Mouse (Mus musculus) CH12.LX (cell line): ENCODE results near the gene Olfr49. TPM values are rescaled to one million over a fixed set of nuclear protein-coding genes. Genes with fewer than 3 reads are reported as not detected.

Source experiments
- DNase-seq: peaks from one replicate; pipeline ENCODE4 v3.0.0-alpha.2; 2013; ENCODE audit errors: extremely low read depth
- H3K27ac ChIP-seq: 2 replicates; pipeline ENCODE4 v1.5.1; 2012; ENCODE audit warnings: low read depth, mild to moderate bottlenecking, control low read depth, moderate library complexity; ENCODE audit not compliant: insufficient read depth
- H3K27me3 ChIP-seq: replicated peaks from 2 replicates; pipeline ENCODE3; 2012; ENCODE audit warnings: inconsistent platforms
- H3K36me3 ChIP-seq, 2 experiments: replicated peaks in 1 of 2; 2 replicates each; pipeline versions ENCODE3 to v1.6.1; 2012; ENCODE audit warnings: inconsistent platforms in 1 of 2, low read length in 1 of 2, mild to moderate bottlenecking in 1 of 2, mixed read lengths in 1 of 2, moderate library complexity in 1 of 2; ENCODE audit not compliant: control insufficient read depth in 1 of 2, insufficient read depth in 1 of 2
- H3K4me1 ChIP-seq, 2 experiments: 2 replicates each; pipeline ENCODE4 v1.6.1; 2012; ENCODE audit warnings: inconsistent platforms in 1 of 2, moderate library complexity in 1 of 2; ENCODE audit not compliant: insufficient read depth in 2 of 2, control insufficient read depth in 1 of 2
- H3K4me2 ChIP-seq: 2 replicates; pipeline ENCODE4 v1.6.1; 2012; ENCODE audit warnings: low read depth, mild to moderate bottlenecking, control low read depth; ENCODE audit not compliant: poor library complexity, insufficient read depth, severe bottlenecking
- H3K4me3 ChIP-seq, 3 experiments: fragments of 150-350 bp in 1 of 3; sonication (generic) in 1 of 3; replicated peaks in 1 of 3; 2 replicates each; pipeline versions ENCODE3 to v1.5.1; 2011 to 2012; ENCODE audit warnings: low read depth in 2 of 3, low read length in 2 of 3, mild to moderate bottlenecking in 2 of 3, moderate library complexity in 2 of 3, control low read depth in 1 of 3, improper control_type of control experiment in 1 of 3, inconsistent platforms in 1 of 3, mixed read lengths in 1 of 3; ENCODE audit not compliant: poor library complexity in 1 of 3
- H3K79me2 ChIP-seq: replicated peaks from 2 replicates; pipeline ENCODE4 v1.6.1; 2012; ENCODE audit warnings: mild to moderate bottlenecking, moderate library complexity; ENCODE audit not compliant: control insufficient read depth, poor library complexity, insufficient read depth, severe bottlenecking; ENCODE audit errors: extremely low read depth
- H3K9ac ChIP-seq: 2 replicates; pipeline ENCODE4 v1.6.1; 2012; ENCODE audit warnings: low read depth, mild to moderate bottlenecking, control low read depth, moderate library complexity; ENCODE audit not compliant: insufficient read depth
- H3K9me3 ChIP-seq: replicated peaks from 2 replicates; pipeline ENCODE3; 2012; ENCODE audit warnings: low read length, inconsistent platforms, mixed read lengths
- E2F4 ChIP-seq: IDR thresholded peaks from 2 replicates; pipeline ENCODE4 v1.6.1; 2011; ENCODE audit warnings: low read depth, low read length, improper control_type of control experiment; ENCODE audit not compliant: insufficient replicate concordance
- ELF1 ChIP-seq: IDR thresholded peaks from 2 replicates; pipeline ENCODE4 v1.6.1; 2014; ENCODE audit warnings: low read depth, mild to moderate bottlenecking, inconsistent platforms, low read length, improper control_type of control experiment
- EP300 ChIP-seq: IDR thresholded peaks from 2 replicates; pipeline ENCODE4 v1.6.1; 2011; ENCODE audit warnings: low read length, improper control_type of control experiment
- ETS1 ChIP-seq: conservative IDR thresholded peaks from 2 replicates; pipeline ENCODE4 v1.6.1; 2012; ENCODE audit warnings: low read depth, mild to moderate bottlenecking, inconsistent platforms, low read length, improper control_type of control experiment, moderate library complexity
- GABPA ChIP-seq: IDR thresholded peaks from 2 replicates; pipeline ENCODE4 v1.6.1; 2012; ENCODE audit warnings: low read depth, low read length, improper control_type of control experiment, inconsistent platforms; ENCODE audit not compliant: insufficient replicate concordance
- IRF4 ChIP-seq: IDR thresholded peaks from 2 replicates; pipeline ENCODE4 v1.6.1; 2014; ENCODE audit warnings: low read depth, mild to moderate bottlenecking, inconsistent platforms, low read length, improper control_type of control experiment
- JUN ChIP-seq: IDR thresholded peaks from 2 replicates; pipeline ENCODE4 v1.6.1; 2011; ENCODE audit warnings: low read depth, mild to moderate bottlenecking, low read length, improper control_type of control experiment, moderate library complexity; ENCODE audit not compliant: insufficient read depth
- KAT2A ChIP-seq: IDR thresholded peaks from 2 replicates; pipeline ENCODE4 v1.6.1; 2012; ENCODE audit warnings: low read length, improper control_type of control experiment, inconsistent platforms; ENCODE audit not compliant: insufficient replicate concordance
- MAX ChIP-seq: IDR thresholded peaks from 2 replicates; pipeline ENCODE4 v1.6.1; 2011; ENCODE audit warnings: low read length, improper control_type of control experiment
- MAZ ChIP-seq: IDR thresholded peaks from 2 replicates; pipeline ENCODE4 v1.6.1; 2012; ENCODE audit warnings: low read depth, mild to moderate bottlenecking, inconsistent platforms, low read length, improper control_type of control experiment, moderate library complexity
- MXI1 ChIP-seq: IDR thresholded peaks from 2 replicates; pipeline ENCODE4 v1.6.1; 2011; ENCODE audit warnings: mild to moderate bottlenecking, low read depth, low read length, improper control_type of control experiment
- MYC ChIP-seq: IDR thresholded peaks from 2 replicates; pipeline ENCODE4 v1.6.1; 2011; ENCODE audit warnings: low read depth, mild to moderate bottlenecking, improper control_type of control experiment, low read length
- NELFE ChIP-seq: IDR thresholded peaks from 2 replicates; pipeline ENCODE4 v1.6.1; 2011; ENCODE audit warnings: low read depth, low read length, improper control_type of control experiment
- NRF1 ChIP-seq: IDR thresholded peaks from 2 replicates; pipeline ENCODE4 v1.6.1; 2014; ENCODE audit warnings: low read depth, mild to moderate bottlenecking, inconsistent platforms, low read length, improper control_type of control experiment, moderate library complexity
- POLR2AphosphoS2 ChIP-seq: IDR thresholded peaks from 2 replicates; pipeline ENCODE4 v1.6.1; 2011; ENCODE audit warnings: low read depth, low read length, improper control_type of control experiment
- RAD21 ChIP-seq: IDR thresholded peaks from 2 replicates; pipeline ENCODE4 v1.6.1; 2011; ENCODE audit warnings: low read depth, mild to moderate bottlenecking, low read length, improper control_type of control experiment, moderate library complexity
- RCOR1 ChIP-seq: conservative IDR thresholded peaks from 2 replicates; pipeline ENCODE4 v1.6.1; 2012; ENCODE audit warnings: low read depth, mild to moderate bottlenecking, inconsistent platforms, low read length, improper control_type of control experiment
- USF1 ChIP-seq: IDR thresholded peaks from 2 replicates; pipeline ENCODE4 v1.6.1; 2014; ENCODE audit warnings: low read depth, mild to moderate bottlenecking, inconsistent platforms, low read length, improper control_type of control experiment
- USF2 ChIP-seq: conservative IDR thresholded peaks from 2 replicates; pipeline ENCODE4 v1.6.1; 2011; ENCODE audit warnings: low read depth, low read length, improper control_type of control experiment
- ZKSCAN1 ChIP-seq: IDR thresholded peaks from 2 replicates; pipeline ENCODE4 v1.6.1; 2012; ENCODE audit warnings: low read depth, inconsistent platforms, low read length, improper control_type of control experiment, borderline replicate concordance
- ZMIZ1 ChIP-seq: IDR thresholded peaks from 2 replicates; pipeline ENCODE4 v1.6.1; 2012; ENCODE audit warnings: low read depth, mild to moderate bottlenecking, inconsistent platforms, low read length, improper control_type of control experiment
- ZNF384 ChIP-seq: IDR thresholded peaks from 2 replicates; pipeline ENCODE4 v1.6.1; 2012; ENCODE audit warnings: low read depth, low read length, improper control_type of control experiment, inconsistent platforms
- dilution Hi-C: fragments of 300-500 bp; cut with MboI; formaldehyde crosslinking; loops from 2 replicates; pipeline ENCODE4 v1.14.3; 2020; ENCODE audit warnings: low sequenced_read_pairs; ENCODE audit not compliant: extremely low pct_unique_long_range_greater_than_20kb, extremely low pct_ligation_motif_present
- in situ Hi-C: fragments of 300-500 bp; cut with MboI; formaldehyde crosslinking; loops from 3 replicates; pipeline ENCODE4 v1.14.3; 2019; ENCODE audit warnings: low sequenced_read_pairs, low pct_ligation_motif_present, low pct_unique_long_range_greater_than_20kb, mixed read lengths
- polyA plus RNA-seq: library from polyadenylated mRNA; unstranded; fragments of >175 nt; gene quantifications from 2 replicates; pipeline ENCODE4 v1.2.1, GENCODE M21; 2012; ENCODE audit warnings: low read depth; ENCODE audit not compliant: insufficient read length
- total RNA-seq, 2 experiments: library from RNA; depleted of rRNA; stranded (reverse); fragments of 300-350 nt in 1 of 2; fragments of >200 nt in 1 of 2; gene quantifications; 2 replicates each; pipeline ENCODE4 v1.2.3; 2012 to 2014

Olfr49 gene
- total and polyA plus RNA-seq, 3 experiments, result 0.07 TPM; not detected in 2

DNA sequence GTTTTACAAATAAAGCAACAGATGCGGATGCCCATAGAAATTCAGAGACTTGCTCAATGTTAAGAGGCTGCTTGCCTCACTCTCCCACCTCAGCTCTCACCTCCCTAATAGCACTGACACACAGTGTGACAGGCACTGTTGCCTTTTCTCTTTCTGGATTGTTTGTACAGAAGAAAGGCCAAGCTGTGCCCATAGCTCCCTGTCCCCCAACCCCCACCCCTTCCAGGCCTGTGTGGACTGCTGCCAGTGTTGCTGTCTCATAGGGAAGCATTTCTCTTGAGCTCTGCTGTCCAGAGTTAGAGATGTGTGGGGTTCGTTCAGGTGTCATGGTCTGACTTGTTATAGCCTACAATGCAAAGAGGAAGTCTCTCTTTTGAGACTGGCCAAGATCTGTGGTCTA lies 24.5 kb downstream of the Olfr49 start:
- Histone ChIP-seq H3K9ac (no peak overlapping the region), H3K4me3 (no peak overlapping the region)
- TF ChIP-seq RAD21 (no peak), ETS1 (no peak), MXI1 (no peak), ELF1 (no peak), KAT2A (no peak), USF1 (no peak), EP300 (no peak), ZNF384 (no peak), ZMIZ1 (no peak)
- TF ChIP-seq, all 38 proteins: peak for 0
- Histone ChIP-seq H3K27me3 (no peaks in the 10 kb centered on the region), H3K4me1 (peaks cover 0 to 20% of the 10 kb centered on the region in 2 experiments; a peak in 2 of 4 replicates), H3K36me3 (peaks cover 20 to 33% of the 10 kb centered on the region in 2 experiments), H3K27ac (no peak overlapping the region), H3K9me3 (no peaks in the 10 kb centered on the region), H3K79me2 (no peaks in the 10 kb centered on the region; the same call in 1 of the 2 replicates), H3K4me2 (no peak overlapping the region; the same call in 1 of the 2 replicates)
- in situ Hi-C loops (loop anchor here (10.0 kb wide), 1 partner anchor 65 kb away; no protein-coding TSS in a partner anchor), dilution Hi-C loops (no loop called here)
- DNase-seq, result no peak

DNA sequence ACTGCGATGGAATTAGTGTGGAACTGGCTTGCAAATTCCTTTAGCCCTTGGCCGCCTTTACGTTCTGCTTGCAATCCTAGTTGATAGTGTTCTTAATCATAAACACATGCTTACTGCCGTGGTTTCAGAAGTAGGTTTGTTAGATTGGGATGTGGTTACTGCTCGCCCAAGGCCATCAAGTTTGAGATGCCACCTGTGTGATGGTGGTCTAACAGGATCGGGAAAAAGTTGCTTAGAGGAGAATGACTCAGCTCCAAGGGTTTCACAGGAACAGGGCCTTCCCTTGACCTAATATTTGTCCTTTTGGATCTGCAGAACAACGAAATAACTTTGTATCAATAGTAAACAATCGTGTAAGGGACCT lies 25.0 kb downstream of the Olfr49 start:
- in situ Hi-C loops, result loop anchor here (10.0 kb wide), 2 partner anchors 65 to 85 kb away; no protein-coding TSS in a partner anchor
- Histone ChIP-seq H3K27ac (no peak overlapping the region), H3K4me3 (peak overlapping the region; percentile 51 to 58 (median 56)), H3K79me2 (no peaks in the 10 kb centered on the region; the same call in 1 of the 2 replicates), H3K4me1 (peaks cover 0 to 25% of the 10 kb centered on the region in 2 experiments; a peak in 2 of 4 replicates), H3K36me3 (peaks cover 17 to 28% of the 10 kb centered on the region in 2 experiments)
- no peak for DNase-seq
- TF ChIP-seq RAD21, result no peak
- no peak for TF ChIP-seq KAT2A
- TF ChIP-seq USF2, result no peak
- TF ChIP-seq ELF1, result no peak
- TF ChIP-seq RCOR1, result no peak
- no peak for TF ChIP-seq ETS1
- TF ChIP-seq MYC, result no peak
- TF ChIP-seq MAX, result no peak
- TF ChIP-seq POLR2AphosphoS2, result no peak
- TF ChIP-seq IRF4, result no peak
- no peak for TF ChIP-seq MAZ
- no peak for TF ChIP-seq ZKSCAN1
- no peak for TF ChIP-seq JUN
- TF ChIP-seq NELFE, result no peak
- TF ChIP-seq GABPA, result no peak
- no peak for TF ChIP-seq ZMIZ1
- no peak for TF ChIP-seq NRF1
- TF ChIP-seq E2F4, result no peak
- TF ChIP-seq, all 38 proteins: peak for 0
- no peaks in the 10 kb centered on the region for H3K27me3 ChIP-seq
- dilution Hi-C loops, result no loop called here
- peak overlapping the region; percentile 24; the same call in 1 of the 2 replicates for H3K9ac ChIP-seq
- peak overlapping the region; percentile 23; the same call in 1 of the 2 replicates for H3K4me2 ChIP-seq
- H3K9me3 ChIP-seq, result no peaks in the 10 kb centered on the region
